ENCODE assay signal across 8 mouse cellular contexts in genomic region chr11:52282774-52283595, GRCm38 (mm10). TPM values are rescaled to one million over a fixed set of nuclear protein-coding genes. Genes with fewer than 3 reads are reported as not detected.
DNase-seq lines count a peak whose midpoint lies in the region; ATAC-seq lines count a peak whose summit lies in the region.

Gene Tcf7 (minus strand): TSS chr11:52283014.

- no peaks in the 10 kb centered on the region for H3K9me3 ChIP-seq in embryonic facial prominence, embryonic 12.5 days

- H3K9ac ChIP-seq in embryonic facial prominence, embryonic 12.5 days: peak within 1 kb of the TSS; percentile 61

- H3K36me3 ChIP-seq in embryonic facial prominence, embryonic 12.5 days: no peaks in the 10 kb centered on the region

- H3K4me2 ChIP-seq in embryonic facial prominence, embryonic 12.5 days (replicated peaks): peak within 1 kb of the TSS; percentile 94

- under 1% methylated on average over 85 of the region's 97 CpGs for WGBS in embryonic facial prominence, embryonic 12.5 days

- H3K27me3 ChIP-seq in embryonic facial prominence, embryonic 12.5 days: peaks cover 59% of the 10 kb centered on the region

- H3K27ac ChIP-seq in embryonic facial prominence, embryonic 12.5 days: no peak within 1 kb of the TSS

- peaks cover 26% of the 10 kb centered on the region for H3K4me1 ChIP-seq in embryonic facial prominence, embryonic 12.5 days

- peak within 1 kb of the TSS; percentile 59 for H3K4me3 ChIP-seq in embryonic facial prominence, embryonic 12.5 days

- no peak for ATAC-seq in embryonic facial prominence, embryonic 12.5 days (ENCODE audit: insufficient number of reproducible peaks, insufficient read depth, low FRiP score, low TSS enrichment)
- no peak for ATAC-seq in erythroid progenitor cell, adult 5-6 weeks (replicated peaks; ENCODE audit: low FRiP score, poor library complexity, severe bottlenecking)

- intact Hi-C loops in heart, postnatal 10 days (cut with DNase I): loop anchor here (2.0 kb wide), 2 partner anchors 14 kb away; no protein-coding TSS in a partner anchor

- DNase-seq in urinary bladder, adult 18-20 months (ENCODE audit: low spot score in 2 of 2): peak; percentile 44 to 53
- DNase-seq in urinary bladder, postnatal 10 days (ENCODE audit: low spot score): no peak
- DNase-seq in heart, postnatal 10 days: peak; percentile 64
- DNase-seq in kidney, postnatal 25 days: peak; percentile 71 to 81
- peak; percentile 81 to 88 for DNase-seq in lung, postnatal 4 days
- DNase-seq in right cerebral cortex, postnatal 14 days: peak; percentile 49

RNA-seq across cellular contexts. Expression of gene Tcf7, which starts in this region (rescaled TPM):
- polyA plus RNA-seq in embryonic facial prominence, embryonic 12.5 days (2016; fragmentation: Nextera tagmentation; extraction: Ambion mirVana): 6.9 and 8.8 TPM in 2 replicates
- 1 to 10 TPM; 3.3 to 6.2 TPM for total RNA-seq in heart, postnatal 10 days (2021)
- total RNA-seq in erythroid progenitor cell, adult 5-6 weeks (2015; ENCODE audit: low replicate concordance): 16.2 and 22.6 TPM in 2 replicates
- 1.4 and 3.3 TPM in 2 replicates for total RNA-seq in erythroid progenitor cell, adult 5-6 weeks (2017; ENCODE audit: low replicate concordance)
